ENCODE assay signal across 8 mouse cellular contexts in the genomic region with DNA sequence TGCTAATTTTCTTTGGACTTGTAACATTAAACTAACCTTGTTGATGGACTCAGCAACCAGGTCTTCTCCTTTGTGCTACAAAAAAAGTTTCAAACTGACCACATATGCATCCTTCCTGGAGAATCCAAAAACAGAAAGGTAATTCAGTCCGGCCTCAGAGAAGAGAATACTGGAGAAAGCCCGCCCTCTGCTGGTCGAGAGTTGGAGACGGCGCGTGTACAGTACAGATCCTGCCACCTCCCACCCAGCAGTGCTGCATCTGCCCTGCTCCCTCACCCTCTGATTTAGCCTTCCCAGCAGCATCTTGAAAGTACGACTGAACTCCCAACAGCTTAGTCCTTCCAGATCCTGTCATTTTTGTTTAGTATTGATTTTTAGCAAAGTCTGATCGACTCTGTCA. TPM values are rescaled to one million over a fixed set of nuclear protein-coding genes. Genes with fewer than 3 reads are reported as not detected.
DNase-seq lines count a peak whose midpoint lies in the region; ATAC-seq and TF ChIP-seq lines count a peak whose summit lies in the region.

No protein-coding gene starts in this region.

- DNase-seq in T-cell, adult 2 months (ENCODE audit: low spot score) = peak; percentile 34
- peak; percentile 22 for DNase-seq in cerebellum, adult 9-11 months
- DNase-seq in frontal cortex, postnatal 14 days (ENCODE audit: low spot score in 2 of 2) = peak; percentile 29 to 82
- DNase-seq in left cerebral cortex, adult 2 months (ENCODE audit: extremely low spot score in 1 of 2, low spot score in 2 of 2) = peak; percentile 79 to 81
- DNase-seq in right cerebral cortex, postnatal 10 days (ENCODE audit: low spot score in 2 of 2) = peak; percentile 83 to 89
- peak; percentile 75 for DNase-seq in urinary bladder, postnatal 14 days (ENCODE audit: low spot score)

- no peak overlapping the region for H3K4me3 ChIP-seq in left cerebral cortex, adult 2 months

- TF ChIP-seq CTCF in left cerebral cortex, adult 2 months (IDR thresholded peaks at IDR 0.05) = peak; percentile 82

- intact Hi-C loops in left cerebral cortex, adult 2 months (cut with DNase I) = loop anchor here (1.0 to 5.0 kb wide), 5 partner anchors 45 to 1533 kb away; no protein-coding TSS in a partner anchor

- peak; percentile 78 for ATAC-seq in inflammation-experienced regulatory T-cells, adult 6 months
- peak; percentile 91 for ATAC-seq in megakaryocyte-erythroid progenitor cell, adult 5-6 weeks (replicated peaks; ENCODE audit: low FRiP score, low TSS enrichment, poor library complexity, severe bottlenecking)

- no peak overlapping the region for H3K27ac ChIP-seq in left cerebral cortex, adult 2 months

RNA-seq across cellular contexts. Expression of a gene that starts 9.4 kb away (rescaled TPM):
- 10 to 100 TPM in 2 of 3 experiments, 1 to 10 TPM in 1; 8.9 to 19.7 (median 18.8) TPM for polyA plus RNA-seq in inflammation-experienced regulatory T-cells, adult 6 months (2017; shearing (Covaris generic))
- 10 to 100 TPM in 1 of 2 experiments, 1 to 10 TPM in 1; 9.8 to 10.6 TPM for total RNA-seq in left cerebral cortex, adult 2 months (2021)
- 26.4 and 27.7 TPM in 2 replicates for total RNA-seq in megakaryocyte-erythroid progenitor cell, adult 5-6 weeks (2014; fragmentation: Nextera tagmentation)
- 57.8 and 77.9 TPM in 2 replicates for total RNA-seq in megakaryocyte-erythroid progenitor cell, adult 5-6 weeks (2017)

RNA-seq across cellular contexts. Expression of a gene that starts 15.8 kb away (rescaled TPM):
- polyA plus RNA-seq in inflammation-experienced regulatory T-cells, adult 6 months (2017; shearing (Covaris generic)) = not detected
- total RNA-seq in left cerebral cortex, adult 2 months (2021) = under 1 TPM; 0.14 to 0.18 TPM
- total RNA-seq in megakaryocyte-erythroid progenitor cell, adult 5-6 weeks (2014; fragmentation: Nextera tagmentation) = not detected in 2 replicates
- not detected in 2 replicates for total RNA-seq in megakaryocyte-erythroid progenitor cell, adult 5-6 weeks (2017)

Comparison
In these comparisons a context has a peak if more than half of its experiments do, and no peak if none do; other contexts are left out.
1. DNase-seq: peak in every context shown above with its lines; median percentile 86 in right cerebral cortex, postnatal 10 days; 80 in left cerebral cortex, adult 2 months; 75 in urinary bladder, postnatal 14 days; 56 in frontal cortex, postnatal 14 days; 34 in T-cell, adult 2 months; 22 in cerebellum, adult 9-11 months.